Mouse (Mus musculus) heart, embryonic 15.5 days (tissue): ENCODE measurements around the gene Zxdc. TPM values are rescaled to one million over a fixed set of nuclear protein-coding genes. Genes with fewer than 3 reads are reported as not detected.

Source experiments
- ATAC-seq: fragments of 200-750 bp; cut with Nextera tagmentation; replicated peaks from 2 replicates; pipeline ENCODE4 v1.8.0; 2017; ENCODE audit warnings: low read depth, moderate TSS enrichment; ENCODE audit not compliant: insufficient number of reproducible peaks, insufficient read depth, low FRiP score
- H3K27ac ChIP-seq: fragments of 300-500 bp; sonication (generic); 2 replicates; pipeline ENCODE4 v1.5.1; 2015; ENCODE audit warnings: mild to moderate bottlenecking, inconsistent platforms
- H3K27me3 ChIP-seq: fragments of 300-500 bp; sonication (generic); 2 replicates; pipeline ENCODE4 v1.6.1; 2015; ENCODE audit warnings: inconsistent platforms
- H3K36me3 ChIP-seq: fragments of 300-500 bp; sonication (generic); 2 replicates; pipeline ENCODE4 v1.6.1; 2015; ENCODE audit warnings: mild to moderate bottlenecking, inconsistent platforms
- H3K4me1 ChIP-seq: fragments of 300-500 bp; sonication (generic); replicated peaks from 2 replicates; pipeline ENCODE4 v1.6.1; 2015; ENCODE audit warnings: inconsistent platforms
- H3K4me2 ChIP-seq: fragments of 300-500 bp; sonication (generic); 2 replicates; pipeline ENCODE4 v1.6.1; 2015; ENCODE audit warnings: inconsistent platforms, mild to moderate bottlenecking, moderate library complexity
- H3K4me3 ChIP-seq: fragments of 300-500 bp; sonication (generic); 2 replicates; pipeline ENCODE4 v1.5.1; 2015; ENCODE audit warnings: mild to moderate bottlenecking, inconsistent platforms
- H3K9ac ChIP-seq: fragments of 300-500 bp; sonication (generic); 2 replicates; pipeline ENCODE4 v1.6.1; 2015; ENCODE audit warnings: mild to moderate bottlenecking, inconsistent platforms
- H3K9me3 ChIP-seq: fragments of 300-500 bp; sonication (generic); replicated peaks from 2 replicates; pipeline ENCODE4 v1.6.1; 2016; ENCODE audit warnings: inconsistent platforms
- WGBS: fragments of 180-500 bp; shearing (Covaris S2); methylation state at CpG from one replicate; pipeline ENCODE4 v1.1.7; 2015; ENCODE audit warnings: mixed read lengths; 5-methylcytosine and 5-hydroxymethylcytosine counted together
- polyA plus RNA-seq: library from polyadenylated mRNA; unstranded; fragments of >200 nt; fragmentation: Nextera tagmentation; extraction: Ambion mirVana; gene quantifications from 2 replicates; pipeline ENCODE4 v1.2.1, GENCODE M21; 2015

Zxdc gene
- polyA plus RNA-seq, 1 experiment from 2014 or later = 5.5 TPM

GRCm38 (mm10) chr6:90429911-90430310 lies 60.6 kb downstream of the Zxdc start:
- no peak overlapping the region for H3K27ac ChIP-seq
- H3K9ac ChIP-seq = no peak overlapping the region
- H3K4me1 ChIP-seq = peaks cover 13% of the 10 kb centered on the region
- H3K27me3 ChIP-seq = peaks cover 18% of the 10 kb centered on the region
- no peak for ATAC-seq
- H3K36me3 ChIP-seq = no peaks in the 10 kb centered on the region
- no peak overlapping the region for H3K4me3 ChIP-seq
- 74% methylated on average over 14 of the region's 14 CpGs for WGBS
- H3K9me3 ChIP-seq = no peaks in the 10 kb centered on the region
- no peak overlapping the region for H3K4me2 ChIP-seq

- Histone ChIP-seq H3K4me2 (no peak overlapping the region), H3K9me3 (no peaks in the 10 kb centered on the region), H3K36me3 (no peaks in the 10 kb centered on the region), H3K27ac (no peak overlapping the region), H3K4me3 (no peak overlapping the region), H3K27me3 (peaks cover 19% of the 10 kb centered on the region), H3K9ac (no peak overlapping the region), H3K4me1 (peaks cover 13% of the 10 kb centered on the region)
- ATAC-seq = no peak
- 81% methylated on average over 2 of the region's 2 CpGs for WGBS
These were observed 62.2 kb downstream of the Zxdc start for GRCm38 (mm10) chr6:90431487-90431886.

GRCm38 (mm10) chr6:90434687-90435086 lies 65.4 kb downstream of the Zxdc start:
- H3K4me1 ChIP-seq = no peaks in the 10 kb centered on the region
- no peaks in the 10 kb centered on the region for H3K36me3 ChIP-seq
- H3K4me3 ChIP-seq = no peak overlapping the region
- no peak overlapping the region for H3K4me2 ChIP-seq
- no peaks in the 10 kb centered on the region for H3K9me3 ChIP-seq
- H3K27me3 ChIP-seq = peaks cover 5% of the 10 kb centered on the region; the same call in 1 of the 2 replicates
- H3K27ac ChIP-seq = no peak overlapping the region
- WGBS = 65% methylated on average over 3 of the region's 3 CpGs
- no peak overlapping the region for H3K9ac ChIP-seq
- ATAC-seq = no peak

GRCm38 (mm10) chr6:90435195-90435618 lies 65.9 kb downstream of the Zxdc start:
- 18% methylated on average over 11 of the region's 11 CpGs for WGBS
- H3K4me2 ChIP-seq = no peak overlapping the region
- no peak overlapping the region for H3K4me3 ChIP-seq
- no peak overlapping the region for H3K9ac ChIP-seq
- H3K36me3 ChIP-seq = no peaks in the 10 kb centered on the region
- 0 out of 2 replicates have a peak, but pooled peaks cover 5% of the 10 kb centered on the region for H3K27me3 ChIP-seq
- H3K9me3 ChIP-seq = no peaks in the 10 kb centered on the region
- no peak overlapping the region for H3K27ac ChIP-seq
- peak; percentile 55; the same call in 1 of the 2 replicates for ATAC-seq
- H3K4me1 ChIP-seq = no peaks in the 10 kb centered on the region

- no peak overlapping the region for H3K4me2 ChIP-seq
- H3K9ac ChIP-seq = no peak overlapping the region
- WGBS = 82% methylated on average over 10 of the region's 10 CpGs
- no peaks in the 10 kb centered on the region for H3K9me3 ChIP-seq
- no peaks in the 10 kb centered on the region for H3K36me3 ChIP-seq
- no peak overlapping the region for H3K27ac ChIP-seq
- H3K27me3 ChIP-seq = 0 out of 2 replicates have a peak, but pooled peaks cover 5% of the 10 kb centered on the region
- no peaks in the 10 kb centered on the region for H3K4me1 ChIP-seq
- no peak overlapping the region for H3K4me3 ChIP-seq
- ATAC-seq = no peak
These were observed 67.1 kb downstream of the Zxdc start for GRCm38 (mm10) chr6:90436192-90436907.

GRCm38 (mm10) chr6:90437041-90437440 lies 67.7 kb downstream of the Zxdc start:
- Histone ChIP-seq H3K4me3 (no peak overlapping the region), H3K9me3 (no peaks in the 10 kb centered on the region), H3K9ac (no peak overlapping the region), H3K27ac (no peak overlapping the region), H3K36me3 (no peaks in the 10 kb centered on the region), H3K27me3 (0 out of 2 replicates have a peak, but pooled peaks cover 5% of the 10 kb centered on the region), H3K4me2 (no peak overlapping the region), H3K4me1 (no peaks in the 10 kb centered on the region)
- 85% methylated on average over 3 of the region's 3 CpGs for WGBS
- no peak for ATAC-seq

GRCm38 (mm10) chr6:90446883-90447282 lies 77.6 kb downstream of the Zxdc start:
- ATAC-seq = no peak
- H3K36me3 ChIP-seq = no peaks in the 10 kb centered on the region
- no peak overlapping the region for H3K4me3 ChIP-seq
- H3K9ac ChIP-seq = no peak overlapping the region
- peaks cover 9% of the 10 kb centered on the region for H3K4me1 ChIP-seq
- no peak overlapping the region for H3K27ac ChIP-seq
- no peaks in the 10 kb centered on the region for H3K9me3 ChIP-seq
- 0 out of 2 replicates have a peak, but pooled peaks cover 4% of the 10 kb centered on the region for H3K27me3 ChIP-seq
- H3K4me2 ChIP-seq = no peak overlapping the region
- WGBS = 52% methylated on average over 4 of the region's 4 CpGs

- peaks cover 9% of the 10 kb centered on the region for H3K4me1 ChIP-seq
- H3K4me3 ChIP-seq = no peak overlapping the region
- WGBS = 18% methylated on average over 7 of the region's 7 CpGs
- 0 out of 2 replicates have a peak, but pooled peaks cover 4% of the 10 kb centered on the region for H3K27me3 ChIP-seq
- no peak overlapping the region for H3K4me2 ChIP-seq
- no peak overlapping the region for H3K9ac ChIP-seq
- ATAC-seq = 0 out of 2 replicates have a peak, but pooled peaks have one; percentile 47
- no peaks in the 10 kb centered on the region for H3K9me3 ChIP-seq
- no peak overlapping the region for H3K27ac ChIP-seq
- no peaks in the 10 kb centered on the region for H3K36me3 ChIP-seq
These were observed 80.9 kb downstream of the Zxdc start for GRCm38 (mm10) chr6:90450179-90450578.

- 62% methylated on average over 5 of the region's 5 CpGs for WGBS
- Histone ChIP-seq H3K27me3 (0 out of 2 replicates have a peak, but pooled peaks cover 4% of the 10 kb centered on the region), H3K27ac (0 out of 2 replicates have a peak overlapping the region, but pooled peaks have one; percentile 14), H3K9me3 (no peaks in the 10 kb centered on the region), H3K9ac (no peak overlapping the region), H3K4me2 (no peak overlapping the region), H3K4me3 (no peak overlapping the region), H3K36me3 (no peaks in the 10 kb centered on the region), H3K4me1 (peaks cover 9% of the 10 kb centered on the region)
- peak; percentile 54; the same call in 1 of the 2 replicates for ATAC-seq
These were observed 81.4 kb downstream of the Zxdc start for GRCm38 (mm10) chr6:90450697-90451096.

- H3K36me3 ChIP-seq = no peaks in the 10 kb centered on the region
- H3K4me2 ChIP-seq = no peak overlapping the region
- ATAC-seq = no peak
- no peaks in the 10 kb centered on the region for H3K9me3 ChIP-seq
- no peak overlapping the region for H3K27ac ChIP-seq
- H3K9ac ChIP-seq = no peak overlapping the region
- 83% methylated on average over 5 of the region's 5 CpGs for WGBS
- 0 out of 2 replicates have a peak, but pooled peaks cover 4% of the 10 kb centered on the region for H3K27me3 ChIP-seq
- peaks cover 9% of the 10 kb centered on the region for H3K4me1 ChIP-seq
- no peak overlapping the region for H3K4me3 ChIP-seq
These were observed 82.2 kb downstream of the Zxdc start for GRCm38 (mm10) chr6:90451512-90451911.

GRCm38 (mm10) chr6:90452603-90453002 lies 83.3 kb downstream of the Zxdc start:
- H3K27me3 ChIP-seq = 0 out of 2 replicates have a peak, but pooled peaks cover 4% of the 10 kb centered on the region
- no peaks in the 10 kb centered on the region for H3K36me3 ChIP-seq
- no peaks in the 10 kb centered on the region for H3K9me3 ChIP-seq
- no peak overlapping the region for H3K27ac ChIP-seq
- peaks cover 9% of the 10 kb centered on the region for H3K4me1 ChIP-seq
- no peak for ATAC-seq
- H3K9ac ChIP-seq = no peak overlapping the region
- H3K4me3 ChIP-seq = no peak overlapping the region
- H3K4me2 ChIP-seq = no peak overlapping the region
